Mouse (Mus musculus): Measurements from ENCODE around the gene Pcdh7. TPM values are rescaled to one million over a fixed set of nuclear protein-coding genes. Genes with fewer than 3 reads are reported as not detected.
A peak's percentile ranks its signal among the peaks of the same experiment; 100 is the strongest.

The Pcdh7 gene
- polyA plus RNA-seq, 1 experiment from 2014 or later: 26.4 TPM

DNA sequence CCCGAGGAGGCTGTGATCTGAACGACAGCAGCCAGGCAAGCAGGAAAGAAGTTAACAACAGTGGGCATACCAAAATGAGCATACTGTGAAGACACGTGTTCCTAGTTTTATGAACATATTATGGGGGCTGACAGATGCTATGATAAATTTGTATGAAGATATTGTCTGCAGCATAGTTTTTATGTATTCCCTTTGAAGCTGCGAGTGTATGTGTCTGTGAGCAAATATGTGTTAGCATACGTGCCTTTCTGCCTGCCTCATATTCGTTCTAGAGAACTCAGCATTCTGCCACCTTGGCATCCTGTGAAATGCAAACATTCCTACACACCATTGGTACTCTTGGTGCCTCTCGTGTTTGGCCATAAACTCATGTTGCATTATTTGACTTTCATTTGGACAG lies 307.4 kb downstream of the Pcdh7 start:
- 66% methylated on average over 7 of the region's 7 CpGs for WGBS

DNA sequence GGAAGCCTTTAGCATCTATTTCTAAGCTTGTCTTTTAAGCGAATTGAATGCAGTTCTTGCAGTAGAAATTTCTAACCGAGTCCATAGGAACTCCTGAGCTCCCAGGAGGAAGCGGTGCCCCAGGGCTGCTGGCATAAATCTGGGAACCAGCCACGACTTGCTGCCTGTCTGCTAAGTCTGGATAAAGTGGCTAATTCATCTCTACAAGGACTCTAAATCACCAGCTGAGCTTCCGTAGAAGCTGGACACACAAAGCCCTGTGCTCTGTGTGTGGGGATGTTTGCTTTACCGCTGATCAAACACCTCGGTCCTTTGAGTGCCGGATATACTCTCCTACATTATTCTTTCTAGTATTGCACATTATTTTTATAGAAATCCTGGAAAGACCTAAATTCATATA lies 308.0 kb downstream of the Pcdh7 start:
- Histone ChIP-seq H3K27me3 (ENCODE audit: control insufficient read depth, insufficient read depth, low read length) (no peaks in the 10 kb centered on the region), H3K4me2 (replicated peaks; ENCODE audit: low read depth, low read length) (no peak overlapping the region), H3K36me3 (ENCODE audit: control insufficient read depth, insufficient read depth, low read length) (no peaks in the 10 kb centered on the region), H3K4me3 (ENCODE audit: low read depth, low read length) (no peak overlapping the region), H3K27ac (ENCODE audit: low read length) (no peak overlapping the region), H3K9ac (replicated peaks; ENCODE audit: low read depth, low read length) (no peak overlapping the region), H3K9me3 (ENCODE audit: control insufficient read depth, low read depth, low read length) (no peaks in the 10 kb centered on the region), H3K4me1 (ENCODE audit: control insufficient read depth, insufficient read depth, low read length) (no peaks in the 10 kb centered on the region)
- 27% methylated on average over 8 of the region's 8 CpGs for WGBS
- peak; percentile 69 for ATAC-seq (ENCODE audit: insufficient number of reproducible peaks, insufficient read depth, low FRiP score, low read depth)

More for the DNA sequence above, 307.4 kb downstream of the Pcdh7 start:
- no peak for ATAC-seq (ENCODE audit: insufficient number of reproducible peaks, insufficient read depth, low FRiP score, low read depth)
- H3K4me3 ChIP-seq (ENCODE audit: low read depth, low read length): no peak overlapping the region
- H3K27me3 ChIP-seq (ENCODE audit: control insufficient read depth, insufficient read depth, low read length): no peaks in the 10 kb centered on the region
- no peak overlapping the region for H3K4me2 ChIP-seq (replicated peaks; ENCODE audit: low read depth, low read length)
- H3K9ac ChIP-seq (replicated peaks; ENCODE audit: low read depth, low read length): no peak overlapping the region
- H3K4me1 ChIP-seq (ENCODE audit: control insufficient read depth, insufficient read depth, low read length): no peaks in the 10 kb centered on the region
- H3K9me3 ChIP-seq (ENCODE audit: control insufficient read depth, low read depth, low read length): no peaks in the 10 kb centered on the region
- no peak overlapping the region for H3K27ac ChIP-seq (ENCODE audit: low read length)
- H3K36me3 ChIP-seq (ENCODE audit: control insufficient read depth, insufficient read depth, low read length): no peaks in the 10 kb centered on the region

- H3K27ac ChIP-seq (ENCODE audit: low read length): no peak overlapping the region
- no peak for ATAC-seq (ENCODE audit: insufficient number of reproducible peaks, insufficient read depth, low FRiP score, low read depth)
- no peaks in the 10 kb centered on the region for H3K36me3 ChIP-seq (ENCODE audit: control insufficient read depth, insufficient read depth, low read length)
- no peaks in the 10 kb centered on the region for H3K4me1 ChIP-seq (ENCODE audit: control insufficient read depth, insufficient read depth, low read length)
- no peak overlapping the region for H3K9ac ChIP-seq (replicated peaks; ENCODE audit: low read depth, low read length)
- WGBS: 58% methylated on average over 3 of the region's 3 CpGs
- no peaks in the 10 kb centered on the region for H3K27me3 ChIP-seq (ENCODE audit: control insufficient read depth, insufficient read depth, low read length)
- H3K4me2 ChIP-seq (replicated peaks; ENCODE audit: low read depth, low read length): no peak overlapping the region
- H3K9me3 ChIP-seq (ENCODE audit: control insufficient read depth, low read depth, low read length): no peaks in the 10 kb centered on the region
- H3K4me3 ChIP-seq (ENCODE audit: low read depth, low read length): no peak overlapping the region
Measured at GRCm38 (mm10) chr5:58039875-58040274, 322.1 kb downstream of the Pcdh7 start.

DNA sequence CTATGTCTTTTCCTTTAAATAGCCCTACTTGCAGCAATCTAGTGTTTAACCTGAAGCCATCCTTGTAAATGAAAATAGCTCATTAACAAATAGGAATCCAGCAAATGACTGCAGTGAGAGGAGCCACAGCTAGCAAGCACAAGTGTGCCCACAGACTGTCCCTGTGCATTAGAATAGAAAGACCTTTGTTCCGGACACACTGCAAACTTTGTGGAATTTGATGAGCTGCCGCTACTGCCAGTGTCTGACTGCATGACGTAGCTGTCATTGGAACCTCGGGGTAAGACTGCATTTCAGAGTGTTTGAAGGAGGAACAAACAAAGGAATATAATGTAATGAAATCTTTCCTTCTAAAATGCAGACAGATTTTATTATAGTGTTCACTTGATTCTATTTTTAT lies 326.4 kb downstream of the Pcdh7 start:
- 66% methylated on average over 4 of the region's 4 CpGs for WGBS
- H3K27me3 ChIP-seq (ENCODE audit: control insufficient read depth, insufficient read depth, low read length): no peaks in the 10 kb centered on the region
- no peak overlapping the region for H3K27ac ChIP-seq (ENCODE audit: low read length)
- no peaks in the 10 kb centered on the region for H3K9me3 ChIP-seq (ENCODE audit: control insufficient read depth, low read depth, low read length)
- no peak overlapping the region for H3K4me2 ChIP-seq (replicated peaks; ENCODE audit: low read depth, low read length)
- H3K4me1 ChIP-seq (ENCODE audit: control insufficient read depth, insufficient read depth, low read length): no peaks in the 10 kb centered on the region
- H3K9ac ChIP-seq (replicated peaks; ENCODE audit: low read depth, low read length): no peak overlapping the region
- no peaks in the 10 kb centered on the region for H3K36me3 ChIP-seq (ENCODE audit: control insufficient read depth, insufficient read depth, low read length)
- H3K4me3 ChIP-seq (ENCODE audit: low read depth, low read length): no peak overlapping the region
- no peak for ATAC-seq (ENCODE audit: insufficient number of reproducible peaks, insufficient read depth, low FRiP score, low read depth)

DNA sequence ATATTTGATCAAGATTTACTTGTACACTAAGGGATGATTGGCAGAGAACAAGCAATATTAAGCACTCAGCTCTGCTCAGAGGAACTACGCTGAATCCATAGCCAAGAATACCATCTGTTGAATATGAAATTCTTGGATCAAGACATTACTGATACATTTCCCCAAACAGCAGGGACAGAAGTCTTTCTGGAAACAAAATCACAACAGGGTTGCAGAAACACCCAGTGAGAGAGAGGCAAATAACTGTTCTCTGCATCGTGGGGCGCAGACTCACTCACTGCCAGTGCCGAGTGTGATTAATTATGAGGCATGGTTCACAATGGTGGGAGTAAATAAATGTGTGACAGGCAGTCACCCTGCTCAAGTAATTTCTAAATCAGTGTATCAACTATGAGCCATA lies 363.3 kb downstream of the Pcdh7 start:
- no peak for ATAC-seq (ENCODE audit: insufficient number of reproducible peaks, insufficient read depth, low FRiP score, low read depth)
- no peaks in the 10 kb centered on the region for H3K27me3 ChIP-seq (ENCODE audit: control insufficient read depth, insufficient read depth, low read length)
- H3K27ac ChIP-seq (ENCODE audit: low read length): no peak overlapping the region
- 55% methylated on average over 4 of the region's 4 CpGs for WGBS
- H3K4me1 ChIP-seq (ENCODE audit: control insufficient read depth, insufficient read depth, low read length): no peaks in the 10 kb centered on the region
- H3K9ac ChIP-seq (replicated peaks; ENCODE audit: low read depth, low read length): no peak overlapping the region
- no peak overlapping the region for H3K4me2 ChIP-seq (replicated peaks; ENCODE audit: low read depth, low read length)
- no peaks in the 10 kb centered on the region for H3K9me3 ChIP-seq (ENCODE audit: control insufficient read depth, low read depth, low read length)
- H3K4me3 ChIP-seq (ENCODE audit: low read depth, low read length): no peak overlapping the region
- no peaks in the 10 kb centered on the region for H3K36me3 ChIP-seq (ENCODE audit: control insufficient read depth, insufficient read depth, low read length)

DNA sequence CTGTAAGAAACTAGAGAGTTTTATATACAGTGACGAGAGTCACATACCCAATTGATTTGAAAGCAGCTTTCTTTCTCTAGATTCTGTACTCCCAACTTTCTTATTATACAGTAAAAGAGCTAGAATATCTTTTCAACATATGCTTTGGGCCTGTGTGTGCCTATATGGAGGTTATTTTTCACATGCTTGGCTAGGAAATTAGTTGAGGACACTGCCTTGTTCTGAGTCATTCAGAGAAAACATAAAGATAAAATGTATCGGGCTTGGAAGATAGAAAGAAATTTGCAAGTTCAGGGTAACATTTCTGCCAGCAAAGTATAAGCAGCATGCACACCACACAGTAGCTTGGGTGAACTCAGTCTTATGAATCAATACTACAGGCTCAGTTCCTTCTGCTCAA lies 364.5 kb downstream of the Pcdh7 start:
- H3K4me2 ChIP-seq (replicated peaks; ENCODE audit: low read depth, low read length): no peak overlapping the region
- H3K4me3 ChIP-seq (ENCODE audit: low read depth, low read length): no peak overlapping the region
- H3K9ac ChIP-seq (replicated peaks; ENCODE audit: low read depth, low read length): no peak overlapping the region
- H3K36me3 ChIP-seq (ENCODE audit: control insufficient read depth, insufficient read depth, low read length): no peaks in the 10 kb centered on the region
- H3K9me3 ChIP-seq (ENCODE audit: control insufficient read depth, low read depth, low read length): no peaks in the 10 kb centered on the region
- no peak overlapping the region for H3K27ac ChIP-seq (ENCODE audit: low read length)
- 84% methylated on average over 2 of the region's 2 CpGs for WGBS
- ATAC-seq (ENCODE audit: insufficient number of reproducible peaks, insufficient read depth, low FRiP score, low read depth): no peak
- H3K4me1 ChIP-seq (ENCODE audit: control insufficient read depth, insufficient read depth, low read length): no peaks in the 10 kb centered on the region
- H3K27me3 ChIP-seq (ENCODE audit: control insufficient read depth, insufficient read depth, low read length): no peaks in the 10 kb centered on the region

DNA sequence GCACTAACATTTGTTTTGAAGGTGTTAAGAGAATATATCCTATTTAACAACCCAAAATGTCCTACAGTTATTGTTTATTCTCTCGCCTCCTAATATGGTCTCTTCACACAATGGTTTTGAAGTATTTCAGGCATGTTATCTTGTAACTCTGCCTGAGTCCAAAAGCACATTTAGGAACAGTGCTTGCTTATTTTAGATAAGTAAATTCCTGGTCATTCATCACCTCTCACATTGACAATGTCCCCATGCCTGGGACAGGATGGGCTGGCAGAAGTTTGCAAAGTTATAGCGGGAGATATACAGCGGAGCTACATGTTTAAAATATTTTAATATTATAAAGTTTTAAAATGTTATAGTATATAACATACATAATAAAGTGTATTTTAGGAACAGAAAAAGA lies 365.3 kb downstream of the Pcdh7 start:
- Histone ChIP-seq H3K4me3 (ENCODE audit: low read depth, low read length) (no peak overlapping the region), H3K4me1 (ENCODE audit: control insufficient read depth, insufficient read depth, low read length) (no peaks in the 10 kb centered on the region), H3K27ac (ENCODE audit: low read length) (no peak overlapping the region), H3K4me2 (replicated peaks; ENCODE audit: low read depth, low read length) (no peak overlapping the region), H3K9me3 (ENCODE audit: control insufficient read depth, low read depth, low read length) (no peaks in the 10 kb centered on the region), H3K36me3 (ENCODE audit: control insufficient read depth, insufficient read depth, low read length) (no peaks in the 10 kb centered on the region; the same call in 1 of the 2 replicates), H3K27me3 (ENCODE audit: control insufficient read depth, insufficient read depth, low read length) (no peaks in the 10 kb centered on the region), H3K9ac (replicated peaks; ENCODE audit: low read depth, low read length) (no peak overlapping the region)
- WGBS: 75% methylated on average over 3 of the region's 3 CpGs
- no peak for ATAC-seq (ENCODE audit: insufficient number of reproducible peaks, insufficient read depth, low FRiP score, low read depth)

DNA sequence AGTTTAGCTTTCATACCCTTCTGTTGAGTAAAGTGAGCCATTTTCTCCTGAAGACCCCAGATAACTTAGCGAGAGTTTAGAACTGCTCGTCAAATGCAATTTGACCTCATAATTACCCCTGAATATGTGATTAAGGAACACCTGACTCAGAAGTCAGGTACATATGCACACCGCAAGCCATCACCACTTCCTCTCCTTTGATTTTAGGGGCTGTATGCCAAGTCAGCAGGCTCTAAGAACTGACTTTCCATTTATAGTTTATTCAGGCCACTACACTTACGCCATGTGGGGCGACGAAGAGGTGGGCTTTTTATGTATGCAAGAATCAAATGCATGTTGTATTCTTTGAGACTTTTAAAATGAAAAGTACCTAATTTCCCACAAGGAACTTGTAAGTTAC lies 366.2 kb downstream of the Pcdh7 start:
- no peak overlapping the region for H3K4me3 ChIP-seq (ENCODE audit: low read depth, low read length)
- H3K4me2 ChIP-seq (replicated peaks; ENCODE audit: low read depth, low read length): no peak overlapping the region
- no peaks in the 10 kb centered on the region for H3K9me3 ChIP-seq (ENCODE audit: control insufficient read depth, low read depth, low read length)
- H3K36me3 ChIP-seq (ENCODE audit: control insufficient read depth, insufficient read depth, low read length): no peaks in the 10 kb centered on the region; the same call in 1 of the 2 replicates
- H3K27me3 ChIP-seq (ENCODE audit: control insufficient read depth, insufficient read depth, low read length): no peaks in the 10 kb centered on the region
- H3K27ac ChIP-seq (ENCODE audit: low read length): no peak overlapping the region
- H3K9ac ChIP-seq (replicated peaks; ENCODE audit: low read depth, low read length): no peak overlapping the region
- no peaks in the 10 kb centered on the region for H3K4me1 ChIP-seq (ENCODE audit: control insufficient read depth, insufficient read depth, low read length)
- 83% methylated on average over 6 of the region's 6 CpGs for WGBS
- no peak for ATAC-seq (ENCODE audit: insufficient number of reproducible peaks, insufficient read depth, low FRiP score, low read depth)

DNA sequence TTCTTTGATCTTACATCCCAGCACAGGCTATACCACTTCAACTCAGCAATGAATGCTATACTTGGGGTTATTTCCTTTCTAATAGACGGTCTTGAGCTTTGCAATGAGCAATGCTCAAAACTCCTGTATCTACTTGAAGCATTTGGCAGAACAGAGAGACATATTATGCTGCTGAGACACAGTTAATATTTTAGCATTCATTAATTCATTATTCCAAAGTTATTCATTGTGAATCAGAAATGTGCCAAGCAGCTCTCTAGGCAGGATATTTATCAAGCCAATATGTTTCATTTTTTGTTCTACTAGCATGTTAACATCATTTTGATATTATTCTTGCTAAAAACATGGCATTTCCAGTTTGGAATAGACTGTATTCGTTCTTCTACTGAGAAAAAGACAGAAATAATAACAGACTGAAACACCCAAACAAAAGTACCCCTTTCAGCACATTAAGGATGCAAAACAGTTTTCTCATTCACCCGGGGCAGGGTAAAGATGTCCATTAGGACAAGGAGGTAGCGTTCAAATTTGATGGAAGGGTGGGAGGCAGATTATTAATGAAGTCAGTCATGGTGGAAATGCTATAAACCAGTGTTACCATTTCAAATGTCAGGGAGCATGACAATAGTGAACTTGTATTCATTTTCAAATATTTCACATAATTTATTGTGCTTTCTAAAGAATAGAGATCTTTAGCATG lies 391.0 kb downstream of the Pcdh7 start:
- no peaks in the 10 kb centered on the region for H3K9me3 ChIP-seq (ENCODE audit: control insufficient read depth, low read depth, low read length)
- H3K4me2 ChIP-seq (replicated peaks; ENCODE audit: low read depth, low read length): no peak overlapping the region
- H3K36me3 ChIP-seq (ENCODE audit: control insufficient read depth, insufficient read depth, low read length): no peaks in the 10 kb centered on the region
- no peak for ATAC-seq (ENCODE audit: insufficient number of reproducible peaks, insufficient read depth, low FRiP score, low read depth)
- H3K27me3 ChIP-seq (ENCODE audit: control insufficient read depth, insufficient read depth, low read length): no peaks in the 10 kb centered on the region
- no peak overlapping the region for H3K4me3 ChIP-seq (ENCODE audit: low read depth, low read length)
- WGBS: 84% methylated on average over 4 of the region's 4 CpGs
- H3K9ac ChIP-seq (replicated peaks; ENCODE audit: low read depth, low read length): no peak overlapping the region
- no peak overlapping the region for H3K27ac ChIP-seq (ENCODE audit: low read length)
- H3K4me1 ChIP-seq (ENCODE audit: control insufficient read depth, insufficient read depth, low read length): no peaks in the 10 kb centered on the region

Measured in stomach, embryonic 14.5 days (tissue).